Mouse (Mus musculus) left cerebral cortex, adult 11 months (tissue): ENCODE results near the gene Sept9.

Experiments used
- DNase-seq: peaks from one replicate; pipeline ENCODE4 v3.0.0; 2022; ENCODE audit warnings: low spot score

Gene Sept9

GRCm38 (mm10) chr11:117176304-117176703, 23.2 kb upstream of the Sept9 start:
- no peak for DNase-seq

GRCm38 (mm10) chr11:117176900-117177299, 22.6 kb upstream of the Sept9 start:
- no peak for DNase-seq

- DNase-seq, result peak; percentile 80
These were observed 22.0 kb upstream of the Sept9 start for GRCm38 (mm10) chr11:117177303-117177979.

- no peak for DNase-seq
These were observed 19.6 kb upstream of the Sept9 start for GRCm38 (mm10) chr11:117179902-117180301.

- DNase-seq, result no peak
These were observed 16.7 kb upstream of the Sept9 start for GRCm38 (mm10) chr11:117182808-117183207.

- DNase-seq, result no peak
These were observed 16.2 kb upstream of the Sept9 start for GRCm38 (mm10) chr11:117183299-117183698.

GRCm38 (mm10) chr11:117183841-117184240, 15.6 kb upstream of the Sept9 start:
- no peak for DNase-seq

GRCm38 (mm10) chr11:117185076-117185933, 14.2 kb upstream of the Sept9 start:
- no peak for DNase-seq

- no peak for DNase-seq
These were observed 7.9 kb upstream of the Sept9 start for GRCm38 (mm10) chr11:117191524-117191923.

GRCm38 (mm10) chr11:117194475-117194937, 5.0 kb upstream of the Sept9 start:
- no peak for DNase-seq

- no peak for DNase-seq
These were observed 3.8 kb upstream of the Sept9 start for GRCm38 (mm10) chr11:117195616-117196015.

GRCm38 (mm10) chr11:117196681-117197080, 2.8 kb upstream of the Sept9 start:
- no peak for DNase-seq

GRCm38 (mm10) chr11:117198122-117198521, 1.3 kb upstream of the Sept9 start:
- DNase-seq, result no peak

- no peak for DNase-seq
These were observed 2.4 kb downstream of the Sept9 start for GRCm38 (mm10) chr11:117201846-117202245.

- no peak for DNase-seq
These were observed 5.1 kb downstream of the Sept9 start for GRCm38 (mm10) chr11:117204606-117205005.

- DNase-seq, result no peak
These were observed 5.6 kb downstream of the Sept9 start for GRCm38 (mm10) chr11:117205042-117205441.

GRCm38 (mm10) chr11:117205447-117205846, 6.0 kb downstream of the Sept9 start:
- DNase-seq, result no peak

- no peak for DNase-seq
These were observed 8.0 kb downstream of the Sept9 start for GRCm38 (mm10) chr11:117207436-117207835.

GRCm38 (mm10) chr11:117208151-117208673, 8.8 kb downstream of the Sept9 start:
- no peak for DNase-seq

GRCm38 (mm10) chr11:117216713-117217112, 17.3 kb downstream of the Sept9 start:
- no peak for DNase-seq

GRCm38 (mm10) chr11:117218070-117218469, 18.6 kb downstream of the Sept9 start:
- no peak for DNase-seq

GRCm38 (mm10) chr11:117218498-117218897, 19.0 kb downstream of the Sept9 start:
- DNase-seq, result no peak

GRCm38 (mm10) chr11:117220777-117221176, 21.3 kb downstream of the Sept9 start:
- no peak for DNase-seq
